Mouse (Mus musculus): Measurements from ENCODE around the gene Tmed9. TPM values are rescaled to one million over a fixed set of nuclear protein-coding genes. Genes with fewer than 3 reads are reported as not detected.
A peak's percentile ranks its signal among the peaks of the same experiment; 100 is the strongest.

Tmed9 gene
- 100 to 1,000 TPM; 134 to 146 TPM for total RNA-seq (2021)
- long read RNA-seq, transcript Tmed9-201 (5 exons, 1,420 nt): major isoform, 45 of 55 reads
- long read RNA-seq, partial matches to known transcripts: 8 of 55 reads
- long read RNA-seq, other reads (novel, unspliced or antisense): 1 of 55 reads

- DNase-seq (ENCODE audit: low spot score in 2 of 2): no peak
These were observed at the start of gene Tmed9 for GRCm38 (mm10) chr13:55573432-55573831. Gene Tmed9 (plus strand): TSS chr13:55573732.

- DNase-seq (ENCODE audit: low spot score in 2 of 2): no peak
These were observed 49.5 kb upstream of the Tmed9 start for GRCm38 (mm10) chr13:55523951-55524600.

GRCm38 (mm10) chr13:55525733-55526553 lies 47.6 kb upstream of the Tmed9 start:
- DNase-seq (ENCODE audit: low spot score in 2 of 2): no peak

- DNase-seq (ENCODE audit: low spot score in 2 of 2): no peak
These were observed 46.3 kb upstream of the Tmed9 start for GRCm38 (mm10) chr13:55527212-55527611.

DNA sequence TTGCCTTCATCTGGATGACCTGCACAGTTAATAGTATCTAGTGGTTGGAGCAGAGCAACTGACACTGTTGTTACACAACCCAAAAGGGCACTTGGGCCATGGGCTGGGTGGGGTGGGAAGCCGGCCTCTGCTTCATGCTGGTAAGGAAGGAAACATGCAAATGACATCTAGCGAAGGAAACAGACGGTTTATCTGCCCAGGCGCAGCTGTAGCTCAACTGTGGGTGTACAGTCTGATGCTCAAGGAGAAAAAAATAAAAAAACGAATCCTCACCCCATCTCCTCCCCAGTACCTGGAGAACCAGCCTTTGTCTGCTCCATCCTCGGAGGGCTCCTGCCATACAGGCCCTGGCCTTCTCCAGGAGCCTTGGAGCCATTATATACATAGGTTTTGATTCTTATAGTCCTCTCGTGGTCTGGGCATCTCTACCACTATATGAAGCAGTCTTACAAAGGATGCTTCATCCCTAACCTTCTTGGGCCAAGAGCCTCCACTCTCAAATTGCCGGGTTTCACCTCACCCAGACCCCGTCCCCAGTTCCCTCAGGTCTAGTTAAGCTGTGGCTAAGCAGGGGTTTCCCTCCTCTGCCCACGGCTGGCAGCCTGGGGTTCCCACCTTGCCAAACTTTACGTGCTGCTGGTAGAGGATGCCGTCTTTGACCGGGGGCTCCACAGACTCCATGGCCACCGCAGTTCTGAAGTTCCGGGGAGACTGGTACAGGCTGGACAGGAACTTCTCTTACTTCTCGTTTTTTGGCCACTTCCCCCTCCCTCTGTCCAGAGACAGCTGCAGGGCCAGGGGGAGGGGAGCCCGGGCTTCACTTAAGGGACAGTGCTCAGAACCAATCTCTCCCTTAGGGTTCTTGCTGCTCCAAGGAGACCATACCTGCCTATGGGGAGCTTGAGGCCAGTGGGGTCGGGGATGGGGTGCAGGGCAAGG lies 45.4 kb upstream of the Tmed9 start:
- peak in 1 of 2 experiments; percentile 49 for DNase-seq (ENCODE audit: low spot score in 2 of 2)

GRCm38 (mm10) chr13:55529198-55529915 lies 44.2 kb upstream of the Tmed9 start, which contains the start of gene Dok3:
Gene Dok3 (minus strand): TSS chr13:55529296.
- no peak for DNase-seq (ENCODE audit: low spot score in 2 of 2)

GRCm38 (mm10) chr13:55535191-55535590 lies 38.3 kb upstream of the Tmed9 start:
- no peak for DNase-seq (ENCODE audit: low spot score in 2 of 2)

GRCm38 (mm10) chr13:55535796-55536193 lies 37.7 kb upstream of the Tmed9 start:
- DNase-seq (ENCODE audit: low spot score in 2 of 2): no peak

GRCm38 (mm10) chr13:55536194-55537175 lies 37.0 kb upstream of the Tmed9 start, which contains the start of gene Ddx41:
Gene Ddx41 (minus strand): TSS chr13:55536658.
- DNase-seq (ENCODE audit: low spot score in 2 of 2): peak; percentile 100

DNA sequence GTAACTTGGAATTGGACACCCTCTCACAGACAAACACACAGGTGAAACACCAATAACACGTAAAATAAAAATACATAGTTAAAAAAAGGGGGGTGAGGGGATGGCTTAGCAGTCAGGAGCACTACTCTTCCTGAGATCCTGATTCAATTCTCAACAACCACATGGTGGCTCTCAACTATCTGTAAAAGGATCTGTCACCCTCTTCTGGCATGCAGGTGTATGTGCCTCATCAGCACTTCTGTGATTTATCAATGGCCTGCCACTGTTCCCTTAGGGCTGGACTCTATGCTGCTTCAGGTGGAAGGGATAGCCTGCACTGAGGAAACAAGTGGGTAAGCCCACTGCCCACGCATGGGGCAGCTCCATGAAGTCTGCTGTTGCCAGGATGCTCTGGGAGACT lies 32.6 kb upstream of the Tmed9 start:
- DNase-seq (ENCODE audit: low spot score in 2 of 2): peak in 1 of 2 experiments; percentile 67

- no peak for DNase-seq (ENCODE audit: low spot score in 2 of 2)
These were observed 30.6 kb upstream of the Tmed9 start for GRCm38 (mm10) chr13:55542891-55543290.

GRCm38 (mm10) chr13:55543447-55543846 lies 30.1 kb upstream of the Tmed9 start:
- DNase-seq (ENCODE audit: low spot score in 2 of 2): no peak

DNA sequence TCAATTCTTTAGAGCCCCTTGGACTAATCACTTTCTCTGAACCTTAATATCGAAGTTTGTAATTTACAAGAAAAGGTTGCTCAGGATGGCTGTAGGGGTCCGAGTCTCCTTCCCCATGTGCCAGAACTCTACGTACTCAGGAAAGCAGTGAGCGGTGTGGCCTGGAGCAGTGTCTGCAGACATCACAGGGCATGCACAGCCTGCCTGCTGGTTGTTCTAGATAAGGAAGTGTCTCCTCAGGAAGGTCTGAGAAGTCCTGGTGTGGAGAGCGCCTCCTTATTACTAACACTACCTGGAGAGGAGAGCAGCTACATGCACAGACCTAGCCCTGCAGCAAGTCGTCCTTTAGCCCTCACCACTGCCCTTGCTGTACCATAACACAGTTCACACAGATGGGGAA lies 28.7 kb upstream of the Tmed9 start:
- no peak for DNase-seq (ENCODE audit: low spot score in 2 of 2)

DNA sequence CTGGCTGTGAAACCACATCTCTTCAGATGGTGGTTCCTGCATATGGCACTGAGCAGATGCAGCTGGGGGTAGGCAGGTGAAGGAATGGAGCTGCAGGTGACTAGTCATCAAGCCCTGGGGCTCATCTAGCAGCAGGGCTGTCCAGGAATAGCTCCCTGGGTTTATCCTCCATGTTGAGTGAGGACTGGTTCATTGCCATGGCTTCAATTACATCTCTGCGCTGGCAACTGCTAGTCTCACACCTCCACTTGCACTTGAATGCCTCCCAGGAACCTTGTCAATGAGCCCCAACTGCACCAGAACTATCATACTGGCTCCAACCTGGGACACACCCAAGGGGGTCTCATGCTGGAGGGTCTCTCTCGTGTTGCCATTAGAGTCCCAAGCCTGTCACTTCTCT lies 25.6 kb upstream of the Tmed9 start:
- no peak for DNase-seq (ENCODE audit: low spot score in 2 of 2)

GRCm38 (mm10) chr13:55548426-55548825 lies 25.1 kb upstream of the Tmed9 start:
- no peak for DNase-seq (ENCODE audit: low spot score in 2 of 2)

DNA sequence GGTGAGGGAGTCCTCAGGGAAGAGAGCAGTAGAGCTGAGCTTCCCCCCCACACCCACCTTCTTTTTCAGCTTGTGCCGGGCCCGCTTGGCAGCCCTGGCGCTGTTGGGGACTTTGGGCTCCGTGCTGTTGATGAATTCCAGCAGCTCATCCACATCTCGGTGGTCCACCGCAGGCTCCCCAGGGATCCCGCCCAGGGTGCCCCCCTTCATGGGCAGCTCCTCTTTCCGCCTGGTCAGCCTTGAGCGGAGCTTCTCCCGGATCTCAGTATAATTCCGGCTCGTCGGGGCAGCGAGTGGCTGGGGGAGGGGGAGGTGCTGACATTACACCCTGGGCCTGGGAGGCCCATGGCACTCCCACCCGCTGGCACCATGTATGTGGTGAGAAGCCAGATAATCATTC lies 24.5 kb upstream of the Tmed9 start:
- DNase-seq (ENCODE audit: low spot score in 2 of 2): no peak

DNA sequence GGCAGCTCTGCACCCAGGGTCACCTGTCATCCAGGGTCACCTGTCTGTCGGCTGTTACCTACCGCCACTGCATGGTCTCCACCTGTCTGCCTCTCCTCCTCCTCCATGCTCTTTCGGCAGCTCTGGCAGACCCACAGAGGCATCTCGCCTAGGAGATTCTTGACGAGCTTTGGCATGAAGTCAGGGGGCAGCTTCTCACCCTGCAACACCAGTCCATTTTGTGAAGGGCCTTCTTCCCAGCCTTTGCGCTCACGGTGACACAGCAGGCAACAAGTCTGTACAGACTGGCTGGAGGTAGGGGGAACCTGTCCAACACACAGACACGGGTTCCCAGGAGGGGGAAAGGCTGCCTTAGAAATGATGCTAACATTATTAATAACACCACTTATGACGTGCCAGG lies 17.6 kb upstream of the Tmed9 start:
- no peak for DNase-seq (ENCODE audit: low spot score in 2 of 2)

DNA sequence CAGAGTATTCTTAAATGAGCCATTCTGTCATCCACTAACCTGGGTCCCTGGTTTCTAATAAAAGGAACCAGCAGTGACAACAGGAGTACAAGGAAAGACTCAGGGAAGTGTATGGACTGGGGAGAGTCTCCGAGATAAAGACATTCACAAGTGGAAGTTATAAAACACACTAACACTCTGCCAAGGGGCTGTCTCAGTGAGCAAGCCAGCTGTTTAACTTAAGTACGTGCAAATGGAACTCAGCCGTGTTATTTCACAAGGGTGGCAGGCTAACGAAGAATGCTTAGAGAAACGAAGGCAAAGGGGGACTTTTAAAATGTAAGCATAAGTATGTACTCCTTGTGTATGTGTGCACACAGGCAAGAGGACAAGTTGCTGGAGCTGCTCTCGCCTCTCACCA lies 16.0 kb upstream of the Tmed9 start:
- DNase-seq (ENCODE audit: low spot score in 2 of 2): no peak

DNA sequence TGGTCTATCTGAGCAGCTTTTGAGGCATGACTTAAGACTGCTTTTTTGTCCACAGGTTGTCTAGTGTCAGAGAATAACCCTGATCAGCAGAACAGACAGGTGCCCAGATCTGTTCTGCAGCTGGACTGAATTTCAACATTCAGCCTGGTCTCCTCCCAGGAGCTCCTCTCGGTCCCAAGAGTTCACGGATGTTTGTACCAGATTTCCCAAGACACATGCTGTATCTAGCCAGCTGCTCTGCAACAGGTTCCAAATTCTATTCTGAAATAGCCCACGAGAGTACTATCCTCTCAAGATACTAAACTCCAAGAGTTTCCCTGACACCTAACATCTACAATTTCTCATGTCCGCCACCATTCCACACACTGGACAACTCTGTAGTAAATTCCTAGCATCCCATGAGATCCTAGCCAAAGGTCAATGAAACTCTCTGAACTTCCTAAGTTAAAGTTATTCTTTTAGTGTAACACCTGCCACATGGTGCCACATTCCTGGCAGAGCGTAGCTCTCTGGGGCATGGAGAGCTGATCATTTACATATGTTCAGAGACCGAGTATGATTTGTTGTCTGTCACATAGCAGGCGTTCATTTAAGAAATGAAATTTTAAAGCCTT lies 10.2 kb upstream of the Tmed9 start:
- DNase-seq (ENCODE audit: low spot score in 2 of 2): no peak

Data from layer of hippocampus, adult 18-20 months (tissue).